Comparison of ENCODE assay signal across 9 mouse cellular contexts in the genomic region with DNA sequence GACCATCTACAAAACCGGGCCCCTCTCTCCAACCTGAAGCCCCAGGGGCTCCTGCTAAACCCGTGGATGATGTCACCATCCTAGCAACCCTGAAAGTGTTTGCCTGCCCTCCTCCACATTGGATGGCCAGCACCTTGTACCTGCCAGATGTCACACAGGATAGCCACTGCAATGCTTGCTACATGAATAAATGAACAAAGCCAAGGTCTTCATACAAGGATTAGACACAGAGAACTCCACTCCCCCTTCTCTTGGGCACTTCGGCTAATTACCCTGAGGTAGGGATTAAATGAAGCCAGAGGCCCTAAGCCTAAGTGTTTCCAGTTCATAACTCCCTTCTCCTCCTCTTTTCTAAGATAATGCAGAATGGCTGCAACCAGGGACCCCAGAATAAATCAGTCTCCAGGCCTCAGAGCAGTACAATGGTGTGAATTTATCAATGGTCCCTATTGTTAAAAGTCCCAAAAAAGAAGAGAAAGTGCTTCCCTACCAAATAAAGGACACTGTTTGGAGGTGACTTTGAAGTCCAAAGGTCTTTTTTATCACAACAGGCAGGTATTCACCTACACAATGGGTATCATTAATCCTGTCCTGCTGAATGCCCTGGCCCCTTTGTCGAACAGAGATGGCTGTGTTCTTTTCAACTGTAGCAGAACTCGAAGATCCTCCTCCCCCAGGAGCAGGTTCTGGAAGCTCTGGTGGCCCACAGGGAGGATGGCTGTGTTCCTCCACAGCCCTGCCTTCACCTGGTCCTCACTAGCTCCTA. TPM values are rescaled to one million over a fixed set of nuclear protein-coding genes. Genes with fewer than 3 reads are reported as not detected.
DNase-seq lines count a peak whose midpoint lies in the region; ATAC-seq and TF ChIP-seq lines count a peak whose summit lies in the region.
"Had no signal": no experiment of that assay in that cellular context is flagged by ENCODE, and none has a peak within 500 bp of the region (broad histone marks: within the 10 kb centered on the region; RNA-seq: fewer than 3 reads in every experiment).

No protein-coding gene starts in this region.

- no peaks in the 10 kb centered on the region for H3K27me3 ChIP-seq in CH12.LX (replicated peaks)
- H3K27me3 ChIP-seq in forebrain, embryonic 15.5 days, result no peaks in the 10 kb centered on the region
- no peaks in the 10 kb centered on the region for H3K27me3 ChIP-seq in liver, embryonic 16.5 days (ENCODE audit: control insufficient read depth, insufficient read depth, low read depth, low read length)

- DNase-seq in embryo, embryonic 10.5 days (ENCODE audit: low spot score), result peak; percentile 33
- DNase-seq in embryo, embryonic 11 days, result no peak
- DNase-seq in CH12.LX (ENCODE audit: extremely low read depth), result no peak
- no peak for DNase-seq in adrenal gland, postnatal 14 days
- DNase-seq in left cerebral cortex, postnatal 4 days, result no peak
- no peak for DNase-seq in right cerebral cortex, postnatal 14 days

- peak overlapping the region; percentile 64 for H3K4me2 ChIP-seq in CH12.LX (ENCODE audit: insufficient read depth, low read depth, poor library complexity, severe bottlenecking)
- peak overlapping the region; percentile 94 for H3K4me2 ChIP-seq in forebrain, embryonic 15.5 days (replicated peaks)
- peak overlapping the region; percentile 88 for H3K4me2 ChIP-seq in liver, embryonic 16.5 days (ENCODE audit: low read depth, low read length)

- no peak overlapping the region; the same call in 1 of the 2 replicates for H3K9ac ChIP-seq in CH12.LX (ENCODE audit: insufficient read depth, low read depth)
- no peak overlapping the region; the same call in 1 of the 2 replicates for H3K9ac ChIP-seq in forebrain, embryonic 15.5 days (replicated peaks)
- no peak overlapping the region; the same call in 1 of the 2 replicates for H3K9ac ChIP-seq in liver, embryonic 16.5 days (ENCODE audit: low read depth, low read length)

- no peaks in the 10 kb centered on the region for H3K79me2 ChIP-seq in CH12.LX (replicated peaks; ENCODE audit: control insufficient read depth, extremely low read depth, insufficient read depth, poor library complexity, severe bottlenecking)

- no peak for TF ChIP-seq RAD21 in CH12.LX (IDR thresholded peaks at IDR 0.05; ENCODE audit: low read depth, low read length)

- intact Hi-C loops in left cerebral cortex, postnatal 4 days (cut with DNase I), result no loop called here

- H3K4me3 ChIP-seq in CH12.LX (replicated peaks in 1 of 3; ENCODE audit: low read depth in 2 of 3, low read length in 2 of 3, poor library complexity in 1 of 3), result peak overlapping the region in 2 of 3 experiments; percentile 83 to 91
- peak overlapping the region; percentile 62 for H3K4me3 ChIP-seq in forebrain, embryonic 15.5 days
- peak overlapping the region; percentile 75 for H3K4me3 ChIP-seq in liver, embryonic 16.5 days (ENCODE audit: low read depth, low read length)

- peaks cover 0 to 36% of the 10 kb centered on the region in 2 experiments for H3K36me3 ChIP-seq in CH12.LX (replicated peaks in 1 of 2; ENCODE audit: control insufficient read depth in 1 of 2, insufficient read depth in 1 of 2, low read length in 1 of 2)
- no peaks in the 10 kb centered on the region for H3K36me3 ChIP-seq in forebrain, embryonic 15.5 days
- H3K36me3 ChIP-seq in liver, embryonic 16.5 days (ENCODE audit: control insufficient read depth, insufficient read depth), result no peaks in the 10 kb centered on the region

- no peak for TF ChIP-seq POLR2A in CH12.LX (IDR thresholded peaks at IDR 0.05; ENCODE audit: low read depth, low read length)

- peaks cover 7 to 24% of the 10 kb centered on the region in 2 experiments for H3K4me1 ChIP-seq in CH12.LX (ENCODE audit: control insufficient read depth in 1 of 2, insufficient read depth in 2 of 2)
- peaks cover 22% of the 10 kb centered on the region for H3K4me1 ChIP-seq in forebrain, embryonic 15.5 days
- H3K4me1 ChIP-seq in liver, embryonic 16.5 days (ENCODE audit: control insufficient read depth, low read depth, low read length), result peaks cover 21% of the 10 kb centered on the region

- H3K9me3 ChIP-seq in CH12.LX (replicated peaks; ENCODE audit: low read length), result no peaks in the 10 kb centered on the region
- no peaks in the 10 kb centered on the region for H3K9me3 ChIP-seq in forebrain, embryonic 15.5 days
- H3K9me3 ChIP-seq in liver, embryonic 16.5 days (replicated peaks; ENCODE audit: control insufficient read depth, low read length), result no peaks in the 10 kb centered on the region

- 14% methylated on average over 5 of the region's 5 CpGs for WGBS in forebrain, embryonic 15.5 days
- WGBS in liver, embryonic 16.5 days (ENCODE audit: insufficient replicate concordance), result 33% methylated on average over 5 of the region's 5 CpGs

- dilution Hi-C loops in CH12.LX (cut with MboI; ENCODE audit: extremely low pct_ligation_motif_present, extremely low pct_unique_long_range_greater_than_20kb, low sequenced_read_pairs), result no loop called here

- no peak for TF ChIP-seq EP300 in CH12.LX (IDR thresholded peaks at IDR 0.05; ENCODE audit: low read length)

- no peak for TF ChIP-seq CTCF in CH12.LX (conservative IDR thresholded peaks at IDR 0.05 in 1 of 2, IDR thresholded peaks at IDR 0.05 in 1 of 2; ENCODE audit: low read depth in 2 of 2, low read length in 2 of 2)

- ATAC-seq in forebrain, embryonic 15.5 days (replicated peaks), result no peak
- ATAC-seq in liver, embryonic 16.5 days (ENCODE audit: low read depth), result no peak

- in situ Hi-C loops in CH12.LX (cut with MboI; ENCODE audit: low pct_ligation_motif_present, low pct_unique_long_range_greater_than_20kb, low sequenced_read_pairs), result no loop called here

- no peak overlapping the region for H3K27ac ChIP-seq in CH12.LX (ENCODE audit: insufficient read depth, low read depth)
- no peak overlapping the region for H3K27ac ChIP-seq in forebrain, embryonic 15.5 days (replicated peaks)
- H3K27ac ChIP-seq in liver, embryonic 16.5 days (ENCODE audit: low read length), result no peak overlapping the region
- H3K27ac ChIP-seq: macrophage had no signal

TF ChIP-seq in CH12.LX, 34 proteins besides CTCF, POLR2A, EP300 and RAD21:
- no peak for TF ChIP-seq TCF12 (IDR thresholded peaks at IDR 0.05; ENCODE audit: low read depth, low read length)
- TF ChIP-seq ZKSCAN1 (IDR thresholded peaks at IDR 0.05; ENCODE audit: borderline replicate concordance, low read depth, low read length), result no peak
- TF ChIP-seq RCOR1 (conservative IDR thresholded peaks at IDR 0.05; ENCODE audit: low read depth, low read length), result no peak
- no peak for TF ChIP-seq SIN3A (IDR thresholded peaks at IDR 0.05; ENCODE audit: low read length)
- no peak for TF ChIP-seq HCFC1 (IDR thresholded peaks at IDR 0.05; ENCODE audit: low read depth, low read length)
- TF ChIP-seq ZMIZ1 (IDR thresholded peaks at IDR 0.05; ENCODE audit: low read depth, low read length), result no peak
- no peak for TF ChIP-seq IRF4 (IDR thresholded peaks at IDR 0.05; ENCODE audit: low read depth, low read length)
- no peak for TF ChIP-seq TBP (conservative IDR thresholded peaks at IDR 0.05; ENCODE audit: low read depth, low read length)
- TF ChIP-seq MXI1 (IDR thresholded peaks at IDR 0.05; ENCODE audit: low read depth, low read length), result no peak
- TF ChIP-seq UBTF (IDR thresholded peaks at IDR 0.05; ENCODE audit: low read depth, low read length), result no peak
- TF ChIP-seq E2F4 (IDR thresholded peaks at IDR 0.05; ENCODE audit: insufficient replicate concordance, low read depth, low read length), result no peak
- no peak for TF ChIP-seq SMC3 (IDR thresholded peaks at IDR 0.05; ENCODE audit: low read depth, low read length)
- no peak for TF ChIP-seq MEF2A (IDR thresholded peaks at IDR 0.05; ENCODE audit: borderline replicate concordance, low read depth, low read length)
- no peak for TF ChIP-seq JUND (conservative IDR thresholded peaks at IDR 0.05; ENCODE audit: low read depth, low read length)

RNA-seq across cellular contexts. Expression of a gene that starts 1.5 kb away (rescaled TPM):
- total RNA-seq in CH12.LX (2012; rRNA removed), result 10.3 and 10.5 TPM in 2 replicates
- 22.8 and 27.6 TPM in 2 replicates for total RNA-seq in CH12.LX (2014; rRNA removed)
- 23.4 and 27.6 TPM in 2 replicates for polyA plus RNA-seq in CH12.LX (2012; ENCODE audit: insufficient read length, low read depth)
- polyA plus RNA-seq in forebrain, embryonic 15.5 days (2015; fragmentation: Nextera tagmentation; extraction: Ambion mirVana), result 52.4 and 53.8 TPM in 2 replicates
- polyA plus RNA-seq in liver, embryonic 16.5 days (2015; fragmentation: Nextera tagmentation; extraction: Ambion mirVana), result 13.8 and 14.2 TPM in 2 replicates
- 108 and 115 TPM in 2 replicates for total RNA-seq in adrenal gland, postnatal 14 days (2021)
- total RNA-seq in left cerebral cortex, postnatal 4 days (2021), result 10 to 100 TPM; 36.6 to 43.5 TPM
